Mouse (Mus musculus) gastrocnemius, postnatal 10 days (tissue): Measurements from ENCODE around the gene Dda1. TPM values are rescaled to one million over a fixed set of nuclear protein-coding genes. Genes with fewer than 3 reads are reported as not detected.

Source experiments
- DNase-seq: peaks from one replicate; pipeline ENCODE4 v3.0.0; 2021; ENCODE audit warnings: mixed read lengths
- total RNA-seq, 2 experiments: library from RNA; stranded (reverse); gene quantifications; 2 replicates each; pipeline ENCODE4 v1.2.3; 2021

Gene Dda1
- total RNA-seq, 2 experiments from 2014 or later, result 34.8 to 35.8 TPM

DNA sequence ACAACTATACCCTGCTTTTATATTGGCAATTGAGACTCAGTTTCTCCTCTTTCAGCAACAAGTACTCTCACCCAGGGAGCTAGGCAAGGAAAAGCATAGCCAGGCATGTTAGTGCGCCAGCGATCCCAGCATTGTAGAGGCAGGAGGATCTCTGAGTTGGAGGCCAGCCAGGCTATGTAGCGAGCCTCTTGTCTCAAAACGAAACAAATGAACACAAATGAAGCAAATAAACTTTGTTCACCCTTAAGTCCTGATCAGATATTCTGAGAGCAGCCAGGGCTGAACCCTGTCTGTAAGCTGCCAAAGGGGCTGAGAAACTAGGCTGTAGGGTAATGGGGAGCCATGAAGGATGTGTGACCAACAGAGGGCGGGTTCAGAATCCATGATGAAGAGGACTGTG, 26.8 kb downstream of the Dda1 start:
- no peak for DNase-seq

DNA sequence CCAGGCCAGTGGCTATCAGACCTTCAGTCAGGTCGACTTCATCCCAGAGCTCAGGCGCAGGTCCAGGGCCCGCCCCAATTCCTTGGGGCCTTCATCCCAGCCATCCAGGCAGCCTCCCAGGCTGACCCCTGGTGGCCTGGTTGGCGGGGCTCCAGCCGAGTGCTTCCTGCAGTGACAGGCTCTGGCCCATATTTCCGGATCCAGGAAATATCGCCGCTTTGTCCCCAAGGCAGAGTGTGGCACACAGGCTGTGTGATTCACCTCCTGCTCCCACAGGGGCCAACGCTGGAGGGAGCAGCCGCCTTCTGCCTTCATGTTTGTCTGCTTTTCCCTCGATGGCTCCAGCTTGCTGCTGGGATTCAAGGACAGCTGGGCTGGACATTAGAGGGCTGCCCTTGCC, 27.5 kb downstream of the Dda1 start:
- peak; percentile 95 for DNase-seq

DNA sequence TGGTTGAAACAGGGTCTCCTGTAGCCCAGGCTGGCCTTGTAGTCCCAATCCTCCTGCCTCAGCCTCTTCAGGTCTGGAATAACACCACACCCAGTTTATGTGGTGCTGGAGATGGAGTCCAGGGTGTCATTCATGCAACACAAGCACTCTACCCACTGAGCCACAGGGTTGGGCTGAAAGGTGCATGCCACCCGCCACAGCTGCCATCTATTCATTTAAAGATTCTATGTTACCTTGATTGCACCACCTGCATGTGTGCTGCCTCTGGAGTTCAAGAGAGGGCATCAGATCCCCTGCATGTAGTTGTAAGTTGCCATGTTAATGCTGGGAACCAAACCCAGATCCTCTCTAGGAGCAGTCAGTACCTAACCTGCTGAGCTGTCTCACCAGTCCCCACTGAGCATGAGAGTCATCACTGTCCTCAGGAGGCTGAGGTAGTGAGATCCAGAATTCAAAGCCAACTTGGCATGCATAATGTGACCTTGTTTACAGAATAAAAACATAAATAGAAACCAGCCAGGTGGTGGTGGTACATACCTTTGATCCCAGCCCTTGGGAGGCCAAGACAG, 28.2 kb downstream of the Dda1 start:
- DNase-seq, result no peak

DNA sequence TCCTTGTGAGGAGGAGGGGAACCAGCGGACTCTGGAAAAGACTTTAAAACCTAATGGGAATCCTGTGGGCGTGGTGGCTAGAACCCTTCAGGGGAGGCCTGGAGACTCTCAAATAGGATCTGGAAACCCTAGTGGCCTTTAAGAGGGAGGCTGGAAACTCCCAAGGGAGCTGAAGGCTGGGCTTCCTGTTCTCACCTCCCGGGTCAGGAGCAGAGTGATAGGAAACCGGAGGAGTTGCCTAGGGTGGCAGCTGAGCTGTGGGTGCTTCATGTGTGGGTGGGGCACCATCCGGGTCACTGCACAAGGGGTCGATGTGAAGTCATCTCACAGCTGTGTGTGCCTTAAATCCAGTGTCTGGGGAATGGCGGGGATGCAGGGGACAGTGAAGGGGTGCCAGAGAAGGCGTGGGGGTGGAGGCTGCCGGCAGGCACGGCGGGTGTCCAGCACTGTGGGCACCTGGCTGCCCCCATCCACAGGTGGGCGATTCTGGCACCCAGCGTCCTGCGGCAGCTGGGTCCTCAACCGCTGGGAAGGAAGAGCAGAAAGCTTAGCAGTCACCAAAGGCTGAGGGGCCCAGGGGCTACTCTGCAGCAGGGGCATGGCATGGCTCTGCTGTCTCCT, 29.0 kb downstream of the Dda1 start:
- DNase-seq, result no peak

DNA sequence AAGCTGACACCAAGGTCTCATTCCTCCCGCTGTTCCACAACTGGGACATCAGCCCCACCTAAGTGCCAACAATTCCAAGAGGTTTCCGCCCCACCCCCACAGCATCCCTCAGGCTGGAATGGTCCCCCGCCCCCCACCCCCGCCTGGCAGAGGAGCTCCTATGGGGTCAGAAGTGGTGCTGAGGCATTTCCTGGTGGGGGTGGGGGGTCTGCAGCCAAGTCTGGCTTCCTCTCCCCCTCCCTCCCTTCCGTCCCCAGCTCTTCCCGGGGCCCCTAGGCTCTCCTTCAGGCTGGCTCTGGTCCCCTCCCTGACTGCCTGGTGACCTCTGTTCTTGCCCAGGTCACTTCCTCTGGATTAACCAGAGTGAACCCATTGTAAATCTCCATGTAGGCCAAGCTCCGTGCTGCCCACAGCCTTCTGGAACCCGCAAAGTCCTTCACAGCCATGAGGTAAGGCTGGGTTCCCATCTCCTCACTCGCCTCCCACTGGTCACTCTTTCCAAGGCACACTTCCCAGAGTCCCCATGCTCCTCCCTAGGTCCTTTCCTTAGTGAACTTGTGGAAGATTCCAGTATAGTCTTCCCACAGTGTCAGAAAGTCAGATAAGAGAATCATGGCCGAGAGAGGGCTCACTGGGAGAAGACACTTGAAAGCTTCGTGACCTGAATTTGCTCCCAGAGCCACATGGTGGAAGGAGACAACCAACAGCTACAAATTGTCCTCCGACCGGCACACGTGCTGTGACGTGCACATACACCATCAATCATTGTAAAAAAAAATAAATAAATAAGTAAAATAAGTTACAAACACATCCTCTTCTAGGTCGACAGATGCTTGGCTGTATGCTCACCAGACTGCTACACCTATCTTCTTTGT, 30.1 kb downstream of the Dda1 start:
- no peak for DNase-seq

DNA sequence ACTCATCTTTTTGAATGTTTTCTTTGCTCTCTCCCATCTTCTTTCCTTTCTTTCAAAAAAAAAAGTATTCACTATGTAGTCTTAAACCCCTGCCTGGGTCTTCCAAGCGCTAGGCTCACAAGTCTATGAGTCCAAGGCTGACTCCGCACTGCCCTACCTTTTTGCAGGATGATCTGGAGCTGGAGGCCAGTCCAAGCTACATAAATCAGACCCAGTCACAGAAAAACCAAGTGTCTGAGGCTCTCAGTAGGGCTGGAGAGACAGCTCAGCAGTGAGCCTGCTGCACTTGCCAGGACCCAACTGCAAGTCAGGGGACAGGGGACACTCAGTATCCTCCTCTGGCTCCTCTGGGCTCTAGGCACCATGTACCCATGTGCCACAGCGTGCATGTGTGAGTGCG, 35.4 kb downstream of the Dda1 start:
- no peak for DNase-seq

DNA sequence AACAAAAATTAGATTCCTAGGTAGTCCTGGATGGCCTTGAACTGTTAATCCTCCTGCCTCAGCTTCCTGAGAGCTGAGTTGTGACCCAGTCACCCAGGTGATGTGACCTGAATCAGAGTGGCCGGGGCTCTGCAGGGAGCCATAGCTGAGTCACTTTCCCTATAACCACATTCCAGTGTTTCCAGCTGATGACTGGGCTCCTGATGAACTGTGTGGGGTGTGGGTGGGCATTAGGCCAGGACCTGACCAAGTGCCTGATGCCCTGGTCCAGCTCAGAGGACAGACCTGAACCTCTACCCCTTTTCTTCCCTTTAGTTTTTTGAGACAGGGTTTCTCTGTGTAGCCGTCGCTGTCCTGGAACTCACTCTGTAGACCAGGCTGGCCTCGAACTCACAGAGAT, 36.3 kb downstream of the Dda1 start:
- DNase-seq, result no peak

DNA sequence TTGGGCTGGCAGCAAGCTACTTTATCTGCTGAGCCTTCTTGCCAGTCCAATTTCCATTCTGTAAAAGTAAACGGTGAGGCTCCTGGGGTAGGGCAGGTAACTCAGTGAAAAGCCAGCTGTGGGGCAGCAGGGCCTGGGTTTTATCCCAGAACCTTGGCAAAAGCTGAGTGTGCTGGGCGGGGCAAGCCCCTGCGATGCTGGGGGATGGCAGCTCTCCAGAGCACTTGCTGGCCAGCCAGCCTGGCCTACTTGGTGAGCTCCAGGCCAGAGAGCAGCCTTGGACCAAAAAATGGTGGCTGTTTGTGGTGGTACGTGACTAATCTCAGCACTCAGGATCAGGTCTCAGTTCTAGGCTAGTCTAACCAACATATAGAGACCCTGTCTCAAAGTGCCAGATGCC, 37.0 kb downstream of the Dda1 start:
- DNase-seq, result peak; percentile 52

DNA sequence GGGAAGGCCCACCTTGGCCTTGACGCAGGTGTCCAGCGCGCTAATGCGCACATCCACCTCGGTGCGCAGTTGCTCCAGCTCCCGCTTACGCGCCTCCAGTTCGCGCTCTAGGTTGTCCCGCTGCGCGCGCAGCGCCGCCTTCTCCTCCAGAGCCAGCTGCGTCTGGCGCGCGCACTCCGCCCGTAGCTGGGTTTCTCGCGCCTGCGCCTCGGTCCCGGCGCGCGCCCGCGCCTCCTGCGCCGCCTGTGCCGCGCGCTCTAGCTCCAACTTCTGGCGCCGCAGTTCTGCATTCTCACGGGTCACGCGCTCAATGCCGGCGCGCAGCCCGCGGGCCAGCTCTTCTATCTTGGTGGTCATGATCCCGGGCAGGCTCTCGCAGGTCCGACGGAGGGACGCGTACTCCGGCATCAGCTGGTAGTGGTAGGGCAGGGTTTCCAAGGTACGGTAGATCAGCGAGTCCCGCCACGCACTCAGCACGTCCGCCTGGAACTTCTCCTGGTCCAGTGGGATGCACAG, 38.6 kb downstream of the Dda1 start:
- DNase-seq, result peak; percentile 85

DNA sequence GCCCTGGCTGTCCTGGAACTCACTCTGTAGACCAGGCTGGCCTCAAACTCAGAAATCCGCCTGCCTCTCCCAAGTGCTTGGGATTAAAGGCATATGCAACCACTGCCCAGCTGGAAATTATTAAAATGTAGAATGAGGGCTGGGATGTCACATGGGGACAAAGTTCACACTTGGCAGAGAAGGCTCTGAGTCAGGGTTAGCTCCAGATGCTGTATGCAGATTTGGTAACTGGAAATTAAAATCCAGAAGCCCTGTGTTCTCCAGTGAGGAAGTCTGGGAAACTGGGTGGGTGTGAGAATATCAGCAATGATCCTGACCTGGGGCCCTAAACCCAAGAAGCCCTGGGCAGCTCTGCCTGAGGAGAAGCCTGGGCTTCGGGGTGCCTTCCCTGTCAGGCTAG, 40.3 kb downstream of the Dda1 start:
- no peak for DNase-seq

DNA sequence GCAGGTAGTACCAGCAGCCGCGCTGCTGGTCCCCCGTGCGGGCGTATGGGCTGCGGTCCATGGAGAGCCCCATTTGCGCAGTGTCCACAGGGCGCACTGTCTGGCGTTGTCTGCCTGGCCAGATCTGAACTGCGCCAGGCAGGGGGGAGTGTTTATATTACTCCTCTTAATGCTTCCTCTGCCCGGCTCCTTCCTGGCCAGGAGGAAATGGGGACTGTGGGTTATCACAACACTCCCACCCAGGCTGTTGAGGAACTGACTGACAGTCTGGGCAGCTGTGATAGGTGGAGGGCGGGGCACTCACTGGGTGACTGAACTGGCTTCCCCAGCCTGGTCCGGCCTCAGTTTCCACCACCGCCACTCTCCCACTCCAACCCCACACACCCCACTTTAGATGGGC, 42.6 kb downstream of the Dda1 start, which contains the start of gene Plvap:
Plvap (minus strand) TSS at position 109 of the 400 bp plus-strand sequence.
- no peak for DNase-seq

DNA sequence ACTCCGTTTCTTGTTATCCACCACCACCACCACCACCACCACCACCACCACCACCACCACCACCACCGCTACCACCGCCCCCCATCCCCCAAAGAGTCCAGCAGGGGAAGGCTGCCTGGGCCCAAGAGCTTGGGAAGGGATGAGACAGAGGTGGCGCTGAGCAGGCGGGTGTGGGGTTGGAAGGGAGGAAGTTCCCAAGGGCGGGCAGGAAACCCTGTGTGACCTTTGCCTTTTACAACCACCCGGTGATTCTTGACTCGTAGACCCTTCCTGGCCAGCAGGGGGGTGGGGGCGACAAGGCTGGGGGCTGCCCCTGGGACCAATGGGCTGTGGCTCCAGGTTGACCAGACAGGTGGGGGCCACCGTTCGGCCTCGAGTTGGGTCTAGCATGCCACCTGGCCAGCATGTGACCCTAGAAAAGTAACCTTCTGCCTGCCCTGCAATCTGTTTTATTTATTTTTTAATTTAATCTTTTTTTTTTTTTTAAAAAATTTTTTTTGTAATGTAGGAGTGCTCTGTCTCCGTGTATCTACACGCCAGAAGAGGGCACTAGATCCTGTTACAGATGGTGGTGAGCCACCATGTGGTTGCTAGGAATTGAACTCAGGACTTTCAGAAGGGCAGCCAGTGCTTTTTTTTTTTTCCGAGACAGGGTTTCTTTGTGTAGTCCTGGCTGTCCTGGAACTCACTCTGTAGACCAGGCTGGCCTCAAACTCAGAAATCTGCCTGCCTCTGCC, 44.2 kb downstream of the Dda1 start:
- no peak for DNase-seq

DNA sequence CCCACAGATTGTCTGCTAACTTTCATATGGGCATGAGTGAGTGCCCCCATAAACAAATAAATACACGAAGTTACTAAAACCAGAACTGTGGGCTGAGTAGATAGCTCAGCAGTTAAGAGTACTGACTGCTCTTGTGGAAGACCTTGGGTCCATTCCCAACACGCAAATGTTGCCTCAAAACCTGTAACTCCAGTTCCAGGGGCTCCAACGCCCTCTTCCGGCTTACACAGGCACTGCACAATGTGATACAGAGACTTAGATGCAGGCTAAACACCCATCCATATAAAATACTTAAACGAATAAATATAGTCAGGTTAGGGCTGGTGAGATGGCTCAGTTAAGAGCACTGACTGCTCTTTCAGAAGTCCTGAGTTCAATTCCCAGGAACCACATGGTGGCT, 46.0 kb downstream of the Dda1 start:
- no peak for DNase-seq

DNA sequence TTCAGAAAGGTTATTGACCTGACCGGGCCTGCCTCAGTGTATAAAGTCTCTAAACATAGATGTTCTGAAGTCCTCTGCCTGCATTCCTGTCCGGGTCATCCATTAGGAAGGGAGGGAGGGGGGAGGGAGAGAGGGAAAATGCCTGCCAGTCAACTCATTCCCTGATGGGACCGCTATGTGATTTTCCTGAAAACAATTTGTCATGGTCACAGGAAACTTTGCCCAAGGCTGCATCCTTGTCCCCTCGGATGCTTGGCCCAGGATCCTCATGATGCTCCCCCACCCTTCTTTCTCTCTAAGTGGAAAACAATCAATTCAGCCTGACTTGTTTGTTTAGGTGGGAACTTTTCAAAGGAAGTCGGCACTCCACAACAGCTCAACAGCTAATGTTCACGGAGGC, 47.8 kb downstream of the Dda1 start:
- DNase-seq, result no peak

DNA sequence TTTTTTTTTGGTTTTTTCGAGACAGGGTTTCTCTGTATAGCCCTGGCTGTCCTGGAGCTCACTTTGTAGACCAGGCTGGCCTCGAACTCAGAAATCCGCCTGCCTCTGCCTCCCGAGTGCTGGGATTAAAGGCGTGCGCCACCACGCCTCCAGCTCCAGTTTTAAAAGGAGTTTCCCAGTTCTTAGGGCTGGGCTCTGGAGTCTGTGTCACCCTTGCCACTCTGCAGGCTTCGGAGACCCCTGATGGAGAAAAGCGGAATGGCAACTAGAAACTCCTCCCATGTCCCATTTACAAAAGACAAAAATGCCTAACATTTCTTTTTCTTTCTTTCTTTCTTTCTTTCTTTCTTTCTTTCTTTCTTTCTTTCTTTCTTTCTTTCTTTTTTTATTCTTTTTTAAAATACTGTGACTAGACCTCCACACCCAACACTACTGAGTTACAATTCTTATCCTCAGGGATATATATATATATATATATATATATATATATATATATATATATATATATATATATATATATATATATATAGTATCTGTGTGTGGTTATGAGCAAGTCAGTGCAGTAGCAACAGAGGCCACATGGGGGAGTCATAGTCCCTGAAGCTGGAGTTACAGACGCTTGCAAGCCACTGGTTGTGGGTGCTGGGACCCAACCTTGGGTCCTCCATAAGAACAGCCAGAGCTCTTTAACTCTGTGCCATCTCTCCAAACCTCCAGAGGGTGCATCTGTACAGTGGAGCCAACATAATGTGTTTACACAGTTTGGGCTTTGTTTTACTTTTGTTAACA, 50.2 kb downstream of the Dda1 start:
- DNase-seq, result peak; percentile 66

DNA sequence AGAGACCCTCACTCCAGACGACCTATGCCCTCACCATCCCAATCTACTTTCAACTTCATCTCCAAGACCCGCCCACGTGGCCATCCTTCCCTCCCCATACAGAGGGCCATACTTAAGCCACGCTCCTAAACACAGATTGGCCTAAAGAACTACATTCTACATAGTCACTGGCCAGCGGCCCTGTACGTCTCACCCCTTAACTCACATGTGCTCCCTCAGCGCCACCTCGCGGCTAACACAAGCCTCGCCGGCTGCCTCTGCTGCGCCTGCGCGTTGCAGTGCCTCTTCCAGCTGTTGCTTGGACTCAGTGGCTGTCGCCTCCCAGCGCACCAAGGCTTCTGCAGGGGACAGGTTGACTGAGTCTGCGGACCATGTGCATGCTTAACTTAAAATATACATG, 52.6 kb downstream of the Dda1 start:
- peak; percentile 97 for DNase-seq

DNA sequence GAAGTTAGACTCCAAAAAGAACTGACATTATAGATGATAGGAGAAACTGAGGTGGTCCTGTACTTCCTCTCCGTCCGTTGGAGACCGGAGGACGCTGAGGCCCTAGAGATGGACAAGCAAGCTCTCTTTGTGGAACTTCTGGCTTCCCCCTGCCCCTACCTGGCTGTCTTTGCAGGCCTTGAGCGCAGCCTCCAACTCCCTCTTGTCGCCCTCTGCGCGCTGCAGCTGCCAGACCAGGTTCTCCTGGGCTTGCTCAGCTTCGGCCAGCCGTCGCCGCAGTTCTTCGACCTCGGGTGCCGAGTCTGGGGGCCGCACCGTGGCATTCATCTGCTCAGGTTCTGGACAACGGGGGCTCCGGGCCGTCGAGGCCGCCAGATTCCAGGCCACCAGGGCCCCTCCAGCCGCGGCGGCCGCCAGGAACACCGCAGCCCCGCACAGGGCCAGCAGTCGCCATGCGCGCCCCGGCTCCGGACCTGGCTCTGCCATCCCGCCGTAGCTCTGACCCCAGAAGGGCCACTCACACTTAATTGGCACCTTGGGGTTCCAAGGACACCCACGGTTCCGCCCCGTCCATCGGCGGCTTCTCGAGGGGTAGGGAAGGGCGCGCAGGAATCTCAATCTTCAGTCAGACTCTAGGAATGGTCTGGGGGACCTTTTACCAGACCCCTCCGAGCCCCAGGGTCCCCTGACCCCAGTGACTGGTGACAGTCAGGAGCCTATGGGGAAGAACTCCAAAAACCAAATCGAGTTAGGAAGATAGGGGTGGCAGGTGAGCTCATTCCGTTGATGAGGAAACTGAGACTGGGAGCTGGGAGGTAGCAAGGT, 56.4 kb downstream of the Dda1 start, which contains the start of gene Ccdc194:
Ccdc194 (minus strand) TSS at position 486 of the 825 bp plus-strand sequence.
- DNase-seq, result no peak
